Mouse (Mus musculus) spleen, adult 2 months (tissue): ENCODE measurements around the gene Slco1b2.

Experiments
- CTCF ChIP-seq: fragments of 200-500 bp; IDR thresholded peaks from 2 replicates; pipeline ENCODE4 v1.5.1; 2011; ENCODE audit warnings: mild to moderate bottlenecking, inconsistent platforms; ENCODE audit not compliant: insufficient read depth, insufficient read length, insufficient replicate concordance; ENCODE audit errors: extremely low read depth
- POLR2A ChIP-seq: fragments of 200-500 bp; IDR thresholded peaks from 2 replicates; pipeline ENCODE4 v1.6.1; 2011; ENCODE audit warnings: low read depth, low read length, inconsistent platforms

DNA sequence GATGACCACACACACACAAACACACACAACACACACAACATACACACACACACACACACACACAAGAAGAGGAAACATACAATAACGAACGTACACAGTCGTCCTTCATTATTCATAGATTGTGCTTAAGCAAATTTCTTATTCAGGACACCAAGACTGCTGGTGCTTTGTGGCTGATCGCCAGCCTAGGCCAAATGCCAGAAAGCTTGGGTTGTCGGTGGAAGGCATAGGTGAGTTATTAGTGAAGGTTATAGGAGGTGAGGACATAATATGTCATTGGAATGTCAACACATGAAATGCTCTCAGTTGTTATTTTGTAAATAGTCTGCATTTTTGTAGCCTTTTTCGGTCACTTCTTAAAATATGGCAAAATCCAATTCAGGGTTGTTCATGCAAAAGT, 3.6 kb downstream of the Slco1b2 start:
- TF ChIP-seq POLR2A (no peak), CTCF (no peak)
